Mouse (Mus musculus) MN1 (cell line): ENCODE data around the gene Wbp4.
"Not testable (repeated sequence)": the region's sequence is repeated elsewhere in the genome, so short reads cannot be mapped to it uniquely, and the experiment has no call there.

Experiments
- DNase-seq: peaks from one replicate; pipeline ENCODE4 v3.0.0-alpha.2; 2016; ENCODE audit warnings: low spot score

The Wbp4 gene

GRCm38 (mm10) chr14:79451681-79452590, 29.4 kb downstream of the Wbp4 start, which contains the start of gene Kbtbd6:
TSS of gene Kbtbd6 (plus strand) at chr14:79451835.
- DNase-seq = not testable (repeated sequence)

GRCm38 (mm10) chr14:79445055-79445620, 36.2 kb downstream of the Wbp4 start:
- DNase-seq = peak; percentile 43

GRCm38 (mm10) chr14:79444601-79445000, 36.7 kb downstream of the Wbp4 start:
- no peak for DNase-seq

- no peak for DNase-seq
These were observed 39.9 kb downstream of the Wbp4 start for GRCm38 (mm10) chr14:79441441-79441840.

- DNase-seq = no peak
These were observed 40.7 kb downstream of the Wbp4 start for GRCm38 (mm10) chr14:79440655-79441054.

GRCm38 (mm10) chr14:79434068-79434467, 47.3 kb downstream of the Wbp4 start:
- DNase-seq = no peak

- not testable (repeated sequence) for DNase-seq
These were observed 54.5 kb downstream of the Wbp4 start for GRCm38 (mm10) chr14:79426730-79427365.

GRCm38 (mm10) chr14:79425979-79426729, 55.2 kb downstream of the Wbp4 start, which contains the start of gene Kbtbd7:
TSS of gene Kbtbd7 (plus strand) at chr14:79426511.
- peak; percentile 80 for DNase-seq

GRCm38 (mm10) chr14:79420083-79420685, 61.1 kb downstream of the Wbp4 start:
- no peak for DNase-seq

- no peak for DNase-seq
These were observed 68.2 kb downstream of the Wbp4 start for GRCm38 (mm10) chr14:79413121-79413520.

GRCm38 (mm10) chr14:79410662-79411061, 70.7 kb downstream of the Wbp4 start:
- no peak for DNase-seq
